19 mouse cellular contexts compared by ENCODE assay signal in genomic region chr3:122733806-122734205, GRCm38 (mm10). TPM values are rescaled to one million over a fixed set of nuclear protein-coding genes. Genes with fewer than 3 reads are reported as not detected.
DNase-seq lines count a peak whose midpoint lies in the region; ATAC-seq lines count a peak whose summit lies in the region.
"Had no signal": no experiment of that assay in that cellular context is flagged by ENCODE, and none has a peak within 500 bp of the region (broad histone marks: within the 10 kb centered on the region; RNA-seq: fewer than 3 reads in every experiment).

No protein-coding gene starts in this region.

- no peak overlapping the region for H3K27ac ChIP-seq in intestine, embryonic 14.5 days (ENCODE audit: low read depth)
- H3K27ac ChIP-seq in intestine, embryonic 16.5 days (ENCODE audit: low read length): no peak overlapping the region
- no peak overlapping the region for H3K27ac ChIP-seq in embryonic facial prominence, embryonic 14.5 days (replicated peaks; ENCODE audit: low read depth, low read length)
- H3K27ac ChIP-seq: heart, embryonic 10.5 days; kidney, postnatal 0 days; limb, embryonic 13.5 days; midbrain, embryonic 12.5 days had no signal

- peak overlapping the region; percentile 54 for H3K4me2 ChIP-seq in intestine, embryonic 14.5 days (ENCODE audit: low read length)
- no peak overlapping the region for H3K4me2 ChIP-seq in intestine, embryonic 16.5 days (ENCODE audit: low read depth, low read length)
- no peak overlapping the region for H3K4me2 ChIP-seq in embryonic facial prominence, embryonic 14.5 days (ENCODE audit: low read depth, low read length)
- H3K4me2 ChIP-seq: limb, embryonic 13.5 days; midbrain, embryonic 12.5 days had no signal

- peaks cover 17% of the 10 kb centered on the region for H3K4me1 ChIP-seq in intestine, embryonic 14.5 days (replicated peaks; ENCODE audit: control insufficient read depth, insufficient read depth, low read length)
- peaks cover 11% of the 10 kb centered on the region for H3K4me1 ChIP-seq in intestine, embryonic 16.5 days (ENCODE audit: control insufficient read depth, insufficient read depth, low read length)
- peaks cover 8% of the 10 kb centered on the region for H3K4me1 ChIP-seq in embryonic facial prominence, embryonic 14.5 days (ENCODE audit: control insufficient read depth, insufficient read depth, low read length)

- H3K9ac ChIP-seq in intestine, embryonic 14.5 days (ENCODE audit: low read length): no peak overlapping the region
- no peak overlapping the region for H3K9ac ChIP-seq in intestine, embryonic 16.5 days (ENCODE audit: low read depth, low read length)
- no peak overlapping the region for H3K9ac ChIP-seq in embryonic facial prominence, embryonic 14.5 days (ENCODE audit: low read depth, low read length)
- H3K9ac ChIP-seq: forebrain, postnatal 0 days; limb, embryonic 13.5 days; liver, postnatal 0 days; midbrain, embryonic 12.5 days had no signal

- no peaks in the 10 kb centered on the region for H3K9me3 ChIP-seq in intestine, embryonic 14.5 days (ENCODE audit: control insufficient read depth, low read length)
- H3K9me3 ChIP-seq in intestine, embryonic 16.5 days (ENCODE audit: control insufficient read depth, low read length): no peaks in the 10 kb centered on the region
- H3K9me3 ChIP-seq in embryonic facial prominence, embryonic 14.5 days (ENCODE audit: control insufficient read depth, low read length): no peaks in the 10 kb centered on the region
- H3K9me3 ChIP-seq: heart, embryonic 10.5 days; limb, embryonic 13.5 days; midbrain, embryonic 12.5 days had no signal

- 60% methylated on average over 3 of the region's 3 CpGs for WGBS in intestine, embryonic 14.5 days
- 58% methylated on average over 3 of the region's 3 CpGs for WGBS in intestine, embryonic 16.5 days
- WGBS in embryonic facial prominence, embryonic 14.5 days: 61% methylated on average over 3 of the region's 3 CpGs

- DNase-seq in intestine, embryonic 14.5 days (ENCODE audit: low spot score): no peak
- peak; percentile 34 for DNase-seq in MN1 (ENCODE audit: low spot score)
- peak; percentile 74 for DNase-seq in adrenal gland, adult 8-10 months
- DNase-seq in embryonic facial prominence, embryonic 14.5 days (ENCODE audit: low spot score): peak; percentile 34
- DNase-seq in urinary bladder, postnatal 10 days (ENCODE audit: low spot score): no peak
- DNase-seq in heart, adult 9 months (ENCODE audit: low spot score in 2 of 2): no peak
- no peak for DNase-seq in urinary bladder, postnatal 4 days (ENCODE audit: low spot score in 2 of 2)
- DNase-seq: cerebellum, adult 18-20 months; forebrain, postnatal 0 days; gastrocnemius, postnatal 10 days; heart, postnatal 14 days; liver, postnatal 0 days; right cerebral cortex, postnatal 14 days; thymus, adult 18-20 months had no signal

- ATAC-seq in intestine, embryonic 14.5 days (replicated peaks; ENCODE audit: low FRiP score, low TSS enrichment, low read depth): no peak
- ATAC-seq in intestine, embryonic 16.5 days: no peak
- ATAC-seq in embryonic facial prominence, embryonic 14.5 days (ENCODE audit: low read depth): no peak
- ATAC-seq: forebrain, postnatal 0 days; liver, postnatal 0 days had no signal

- H3K4me3 ChIP-seq in intestine, embryonic 14.5 days (ENCODE audit: low read depth, low read length): no peak overlapping the region
- no peak overlapping the region for H3K4me3 ChIP-seq in intestine, embryonic 16.5 days (ENCODE audit: low read length)
- H3K4me3 ChIP-seq in embryonic facial prominence, embryonic 14.5 days (ENCODE audit: low read depth, low read length): no peak overlapping the region
- H3K4me3 ChIP-seq: heart, embryonic 10.5 days; limb, embryonic 13.5 days; midbrain, embryonic 12.5 days had no signal

- H3K36me3 ChIP-seq in intestine, embryonic 14.5 days (ENCODE audit: control insufficient read depth, insufficient read depth, low read length): no peaks in the 10 kb centered on the region
- no peaks in the 10 kb centered on the region for H3K36me3 ChIP-seq in intestine, embryonic 16.5 days (ENCODE audit: control insufficient read depth, insufficient read depth, low read length)
- no peaks in the 10 kb centered on the region for H3K36me3 ChIP-seq in embryonic facial prominence, embryonic 14.5 days (ENCODE audit: control insufficient read depth, insufficient read depth, low read length)
- H3K36me3 ChIP-seq: heart, embryonic 10.5 days; limb, embryonic 13.5 days; midbrain, embryonic 12.5 days had no signal

- no peaks in the 10 kb centered on the region for H3K27me3 ChIP-seq in intestine, embryonic 14.5 days (replicated peaks; ENCODE audit: control insufficient read depth, insufficient read depth, low read length)
- no peaks in the 10 kb centered on the region for H3K27me3 ChIP-seq in intestine, embryonic 16.5 days (replicated peaks; ENCODE audit: control insufficient read depth, insufficient read depth, low read length)
- no peaks in the 10 kb centered on the region for H3K27me3 ChIP-seq in embryonic facial prominence, embryonic 14.5 days (replicated peaks; ENCODE audit: control insufficient read depth, insufficient read depth, low read length)
- H3K27me3 ChIP-seq: limb, embryonic 13.5 days; midbrain, embryonic 12.5 days had no signal

RNA-seq across cellular contexts. Expression of gene Pde5a, which starts 5.1 kb away (rescaled TPM):
- 31.6 and 33.8 TPM in 2 replicates for polyA plus RNA-seq in intestine, embryonic 14.5 days (2014; fragmentation: Nextera tagmentation; extraction: Ambion mirVana)
- polyA plus RNA-seq in intestine, embryonic 16.5 days (2015; fragmentation: Nextera tagmentation; extraction: Ambion mirVana): 8.4 and 9.0 TPM in 2 replicates
- 10 to 100 TPM; 32.8 to 65.1 (median 51.7) TPM for total RNA-seq in adrenal gland, adult 8-10 months (2022)
- 6.7 and 7.3 TPM in 2 replicates for polyA plus RNA-seq in embryonic facial prominence, embryonic 14.5 days (2014; fragmentation: Nextera tagmentation; extraction: Ambion mirVana)

Comparison
In these comparisons a context has a peak if more than half of its experiments do, and no peak if none do; other contexts are left out.
1. DNase-seq: peak in MN1 (single experiment), adrenal gland, adult 8-10 months (single experiment) and embryonic facial prominence, embryonic 14.5 days (single experiment); none in intestine, embryonic 14.5 days (single experiment), urinary bladder, postnatal 10 days (single experiment), heart, adult 9 months (0 of 2) and urinary bladder, postnatal 4 days (0 of 2).